Comparison of ENCODE assay signal across 8 mouse cellular contexts in genomic region chr2:103797491-103798009, GRCm38 (mm10). TPM values are rescaled to one million over a fixed set of nuclear protein-coding genes. Genes with fewer than 3 reads are reported as not detected.
DNase-seq lines count a peak whose midpoint lies in the region; ATAC-seq lines count a peak whose summit lies in the region.

Gene Caprin1, minus strand, starts transcription at chr2:103797649.

- intact Hi-C loops in gastrocnemius, postnatal 14 days (cut with DNase I; ENCODE audit: low total_unique reads): no loop called here
- intact Hi-C loops in left cerebral cortex, postnatal 10 days (cut with DNase I): loop anchor here (5.0 kb wide), 2 partner anchors 35 to 50 kb away; partner anchors contain the start of gene Nat10

- ATAC-seq in inflammation-experienced regulatory T-cells, adult 6 months: peak; percentile 74
- peak; percentile 86 for ATAC-seq in megakaryocyte-erythroid progenitor cell, adult 5-6 weeks (replicated peaks; ENCODE audit: low FRiP score, low TSS enrichment, poor library complexity, severe bottlenecking)

- DNase-seq in adrenal gland, adult (ENCODE audit: inconsistent age in 2 of 2, low spot score in 1 of 2): peak; percentile 96 to 99
- DNase-seq in embryo, embryonic 10.5 days (ENCODE audit: low spot score): peak; percentile 96
- DNase-seq in gastrocnemius, postnatal 14 days: peak; percentile 94
- peak; percentile 90 to 96 for DNase-seq in left cerebral cortex, postnatal 10 days (ENCODE audit: extremely low spot score in 1 of 2, low spot score in 2 of 2)
- DNase-seq in right cerebral cortex, postnatal 25 days: peak; percentile 96
- peak; percentile 92 to 93 for DNase-seq in urinary bladder, postnatal 4 days (ENCODE audit: low spot score in 2 of 2)

RNA-seq across cellular contexts. Expression of gene Caprin1, which starts in this region (rescaled TPM):
- total RNA-seq in gastrocnemius, postnatal 14 days (2021): 100 to 1,000 TPM; 155 to 162 TPM
- 100 to 1,000 TPM in 1 of 3 experiments, 10 to 100 TPM in 2; 79.8 to 102 (median 98.3) TPM for polyA plus RNA-seq in inflammation-experienced regulatory T-cells, adult 6 months (2017; shearing (Covaris generic))
- 100 to 1,000 TPM; 391 to 397 TPM for total RNA-seq in left cerebral cortex, postnatal 10 days (2021)
- 410 and 422 TPM in 2 replicates for total RNA-seq in megakaryocyte-erythroid progenitor cell, adult 5-6 weeks (2014; fragmentation: Nextera tagmentation)
- total RNA-seq in megakaryocyte-erythroid progenitor cell, adult 5-6 weeks (2017): 571 and 586 TPM in 2 replicates

Comparison
In these comparisons a context has a peak if more than half of its experiments do, and no peak if none do; other contexts are left out.
1. Peak in every context shown above with its lines: DNase-seq and ATAC-seq.